Mouse (Mus musculus) bone marrow macrophage, adult 2 months (primary cell): Measurements from ENCODE around the gene Psmb11.

ENCODE experiments used
- CTCF ChIP-seq: IDR thresholded peaks from 2 replicates; pipeline ENCODE4 v1.5.1; 2012; ENCODE audit warnings: low read depth, mild to moderate bottlenecking, low read length, moderate library complexity
- POLR2A ChIP-seq: IDR thresholded peaks from 2 replicates; pipeline ENCODE4 v1.6.1; 2012; ENCODE audit warnings: mild to moderate bottlenecking, low read depth, low read length, borderline replicate concordance

DNA sequence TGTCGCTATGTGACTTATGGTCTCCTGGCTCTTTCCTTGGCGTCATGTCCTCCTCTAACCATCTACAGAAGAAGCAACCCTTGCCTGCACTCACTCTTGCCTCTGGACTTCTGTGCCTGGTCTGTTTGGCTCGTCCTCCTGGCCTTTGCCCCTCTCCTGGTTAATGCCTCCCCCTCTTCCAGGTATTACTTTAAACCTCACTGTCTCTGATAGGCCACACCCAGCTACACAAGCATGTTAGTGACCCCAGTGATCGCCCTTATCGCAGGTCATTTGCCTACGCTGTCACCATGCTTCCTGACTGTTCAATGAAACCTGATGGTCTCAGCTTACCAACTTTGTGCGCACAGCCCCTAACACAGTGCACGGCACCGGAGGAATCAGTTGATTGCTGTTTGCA, 38.7 kb upstream of the Psmb11 start:
- no peak for TF ChIP-seq POLR2A
- TF ChIP-seq CTCF: no peak
